Mouse (Mus musculus): ENCODE results near the gene Morn2.

DNA sequence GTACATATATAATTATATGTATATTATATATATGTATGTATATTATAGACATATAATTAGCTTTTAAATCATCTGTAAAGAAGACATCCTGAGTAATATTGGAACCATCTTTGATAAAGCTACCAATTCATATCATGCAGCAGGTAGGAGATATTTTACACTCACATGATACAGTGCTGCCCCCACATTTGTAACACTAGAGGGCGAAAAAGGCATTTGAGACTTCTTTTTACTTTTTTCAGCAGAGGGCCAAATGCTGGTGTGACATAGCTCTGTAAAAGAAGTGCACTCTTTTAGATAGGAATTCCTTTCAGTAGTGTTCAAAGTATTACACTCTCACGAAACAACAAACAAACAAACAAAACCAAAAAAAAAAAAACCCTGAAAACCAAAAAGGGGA is 1.1 kb downstream of the Morn2 start:
- TF ChIP-seq CHD2 (IDR thresholded peaks at IDR 0.05; ENCODE audit: low read depth, low read length) (no peak), MAFK (IDR thresholded peaks at IDR 0.05; ENCODE audit: insufficient read depth, low read depth, low read length) (no peak), HCFC1 (IDR thresholded peaks at IDR 0.05; ENCODE audit: borderline replicate concordance, insufficient read depth, low read length) (no peak), ZNF384 (IDR thresholded peaks at IDR 0.05; ENCODE audit: low read depth, low read length) (peak; percentile 80), ZC3H11A (IDR thresholded peaks at IDR 0.05; ENCODE audit: borderline replicate concordance, low read depth, low read length) (no peak)
